Mouse (Mus musculus) thymus, postnatal 4 days (tissue): ENCODE data around the gene Hcn3.

Source experiments
- DNase-seq: peaks from one replicate; pipeline ENCODE4 v3.0.0; 2021

The Hcn3 gene

GRCm38 (mm10) chr3:89159616-89160344 is at the start of gene Hcn3:
Gene Hcn3, minus strand, starts transcription at chr3:89160196.
- DNase-seq, result peak; percentile 95

GRCm38 (mm10) chr3:89209731-89210130 is 49.7 kb upstream of the Hcn3 start:
- no peak for DNase-seq

GRCm38 (mm10) chr3:89208736-89209135 is 48.7 kb upstream of the Hcn3 start:
- no peak for DNase-seq

GRCm38 (mm10) chr3:89208075-89208657 is 48.2 kb upstream of the Hcn3 start:
- no peak for DNase-seq

GRCm38 (mm10) chr3:89206695-89207094 is 46.7 kb upstream of the Hcn3 start:
- DNase-seq, result no peak

GRCm38 (mm10) chr3:89206079-89206478 is 46.1 kb upstream of the Hcn3 start:
- no peak for DNase-seq

GRCm38 (mm10) chr3:89203142-89203514 is 43.1 kb upstream of the Hcn3 start:
- DNase-seq, result no peak

- DNase-seq, result peak; percentile 89
Measured at GRCm38 (mm10) chr3:89202253-89203141, 42.5 kb upstream of the Hcn3 start, which contains the start of gene Gba. Gene Gba, plus strand, starts transcription at chr3:89202928.

- no peak for DNase-seq
Measured at GRCm38 (mm10) chr3:89199839-89200238, 39.8 kb upstream of the Hcn3 start.

GRCm38 (mm10) chr3:89195979-89196877 is 36.2 kb upstream of the Hcn3 start:
- peak; percentile 95 for DNase-seq

- DNase-seq, result peak; percentile 77
Measured at GRCm38 (mm10) chr3:89193853-89194252, 33.9 kb upstream of the Hcn3 start.

GRCm38 (mm10) chr3:89193351-89193750 is 33.4 kb upstream of the Hcn3 start:
- DNase-seq, result peak; percentile 13

GRCm38 (mm10) chr3:89190436-89190835 is 30.4 kb upstream of the Hcn3 start:
- peak; percentile 62 for DNase-seq

GRCm38 (mm10) chr3:89188478-89188875 is 28.5 kb upstream of the Hcn3 start:
- DNase-seq, result peak; percentile 75

- peak; percentile 80 for DNase-seq
Measured at GRCm38 (mm10) chr3:89187690-89188477, 27.9 kb upstream of the Hcn3 start.

- peak; percentile 88 for DNase-seq
Measured at GRCm38 (mm10) chr3:89187197-89187596, 27.2 kb upstream of the Hcn3 start.

GRCm38 (mm10) chr3:89183959-89184315 is 23.9 kb upstream of the Hcn3 start:
- peak; percentile 33 for DNase-seq

GRCm38 (mm10) chr3:89183058-89183958 is 23.3 kb upstream of the Hcn3 start, which contains the start of gene Fam189b:
Gene Fam189b, plus strand, starts transcription at chr3:89183143.
- peak; percentile 88 for DNase-seq

- DNase-seq, result peak; percentile 28
Measured at GRCm38 (mm10) chr3:89182531-89183057, 22.6 kb upstream of the Hcn3 start.
